Mouse (Mus musculus): ENCODE measurements around the gene Trim72. TPM values are rescaled to one million over a fixed set of nuclear protein-coding genes. Genes with fewer than 3 reads are reported as not detected.
A peak's percentile ranks its signal among the peaks of the same experiment; 100 is the strongest.

Trim72 gene
- polyA plus RNA-seq (2014; fragmentation: Nextera tagmentation; extraction: Ambion mirVana) = not detected in 2 replicates

DNA sequence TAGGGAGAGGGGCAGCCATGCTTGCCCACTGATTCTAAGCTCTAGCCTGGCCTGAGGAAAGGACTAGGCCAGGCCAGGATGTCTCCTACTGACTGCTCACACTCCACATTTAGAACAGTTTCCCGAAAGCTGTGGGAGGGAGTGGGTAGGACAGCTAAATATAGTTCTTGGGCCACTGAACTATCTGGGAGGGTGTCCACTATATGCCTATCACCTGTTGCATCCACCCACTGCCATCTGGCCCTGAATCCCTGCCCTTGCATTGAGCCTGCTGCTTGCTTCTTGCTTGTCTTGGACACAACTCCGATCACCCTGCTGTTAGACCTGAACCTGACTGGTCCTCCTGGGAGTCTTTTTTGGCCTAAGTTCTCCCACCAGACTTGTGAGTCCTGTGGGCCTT lies at the start of gene Trim72:
Gene Trim72 (plus strand): TSS at position 262 of the 400 bp plus-strand sequence.
- 77% methylated on average over 2 of the region's 2 CpGs for WGBS
- peak within 1 kb of the TSS; percentile 52 for H3K4me2 ChIP-seq
- 0 out of 2 replicates have a peak, but pooled peaks cover 4% of the 10 kb centered on the region for H3K4me1 ChIP-seq (ENCODE audit: insufficient read depth)
- peak within 1 kb of the TSS; percentile 27; the same call in 1 of the 2 replicates for H3K9ac ChIP-seq
- H3K27ac ChIP-seq (ENCODE audit: low read depth) = peak within 1 kb of the TSS; percentile 81
- H3K36me3 ChIP-seq (ENCODE audit: insufficient read depth) = no peaks in the 10 kb centered on the region
- ATAC-seq (ENCODE audit: insufficient read depth) (no peak), DNase-seq (no peak)
- peak within 1 kb of the TSS; percentile 9; the same call in 1 of the 2 replicates for H3K4me3 ChIP-seq (ENCODE audit: low read depth, low read length)
- H3K9me3 ChIP-seq (ENCODE audit: low read depth, low read length) = no peaks in the 10 kb centered on the region
- TF ChIP-seq CTCF (IDR thresholded peaks at IDR 0.05; ENCODE audit: low read depth) = no peak
- H3K27me3 ChIP-seq (ENCODE audit: insufficient read depth, low read length) = 0 out of 2 replicates have a peak, but pooled peaks cover 7% of the 10 kb centered on the region

DNA sequence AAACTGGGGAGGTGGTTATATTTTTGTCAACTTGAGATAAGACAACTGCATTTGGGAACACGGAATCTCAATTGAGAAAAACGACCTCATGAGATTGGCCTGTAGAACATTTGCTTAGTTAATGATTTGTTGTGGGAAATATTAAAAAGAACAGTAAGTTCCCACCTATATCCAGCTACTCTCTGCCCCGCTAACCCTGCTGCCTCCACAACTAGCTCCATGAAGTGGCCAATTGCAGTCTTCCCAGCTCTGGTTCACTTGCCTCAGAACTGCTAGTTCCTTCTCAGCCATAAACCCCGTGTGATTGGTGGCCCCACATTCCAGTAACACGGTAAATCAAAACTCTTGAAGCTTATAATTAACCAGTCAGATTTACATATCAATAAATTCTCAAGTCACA lies 44.4 kb upstream of the Trim72 start:
- no peaks in the 10 kb centered on the region for H3K9me3 ChIP-seq (ENCODE audit: low read depth, low read length)
- no peak for ATAC-seq (ENCODE audit: insufficient read depth)
- no peak for DNase-seq
- 48% methylated on average over 5 of the region's 5 CpGs for WGBS
- no peaks in the 10 kb centered on the region for H3K4me1 ChIP-seq (ENCODE audit: insufficient read depth)
- no peak for TF ChIP-seq CTCF (IDR thresholded peaks at IDR 0.05; ENCODE audit: low read depth)
- no peak overlapping the region for H3K27ac ChIP-seq (ENCODE audit: low read depth)
- no peaks in the 10 kb centered on the region for H3K36me3 ChIP-seq (ENCODE audit: insufficient read depth)
- H3K9ac ChIP-seq = no peak overlapping the region
- no peak overlapping the region for H3K4me2 ChIP-seq
- no peaks in the 10 kb centered on the region for H3K27me3 ChIP-seq (ENCODE audit: insufficient read depth, low read length)
- no peak overlapping the region for H3K4me3 ChIP-seq (ENCODE audit: low read depth, low read length)

DNA sequence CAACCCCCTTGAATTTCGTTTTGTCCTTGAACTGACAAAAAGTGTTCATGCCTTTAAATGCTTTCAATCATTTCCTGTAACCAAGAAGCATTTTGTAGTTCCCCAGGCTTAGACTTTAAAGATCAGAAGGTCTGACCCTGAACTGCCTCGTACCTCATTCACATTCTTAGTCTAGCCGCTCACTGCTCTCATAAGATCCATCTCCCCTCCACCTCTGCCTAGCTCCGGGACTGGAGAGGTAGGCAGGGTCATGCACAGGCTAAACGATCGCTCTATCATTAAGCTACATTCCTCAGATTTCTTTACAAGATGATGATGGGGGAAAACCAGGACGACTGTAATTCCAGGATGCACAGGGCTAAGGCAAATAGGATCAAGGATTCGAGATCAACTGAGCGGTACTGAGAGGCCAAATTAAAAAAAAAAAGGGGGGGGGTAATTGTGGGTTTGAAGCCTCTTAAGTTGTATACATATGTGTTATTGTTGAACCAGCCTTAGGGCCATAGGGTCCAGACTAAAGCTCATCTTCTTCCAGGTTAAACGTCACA lies 37.3 kb upstream of the Trim72 start:
- ATAC-seq (ENCODE audit: insufficient read depth) = no peak
- peak overlapping the region; percentile 99 for H3K27ac ChIP-seq (ENCODE audit: low read depth)
- H3K4me2 ChIP-seq = peak overlapping the region; percentile 72
- peak overlapping the region; percentile 96 for H3K4me3 ChIP-seq (ENCODE audit: low read depth, low read length)
- peak; percentile 40 for DNase-seq
- H3K4me1 ChIP-seq (ENCODE audit: insufficient read depth) = peaks cover 7% of the 10 kb centered on the region; the same call in 1 of the 2 replicates
- no peaks in the 10 kb centered on the region for H3K9me3 ChIP-seq (ENCODE audit: low read depth, low read length)
- 4% methylated on average over 10 of the region's 10 CpGs for WGBS
- H3K9ac ChIP-seq = peak overlapping the region; percentile 99
- peaks cover 21% of the 10 kb centered on the region for H3K36me3 ChIP-seq (ENCODE audit: insufficient read depth)
- TF ChIP-seq CTCF (IDR thresholded peaks at IDR 0.05; ENCODE audit: low read depth) = no peak
- no peaks in the 10 kb centered on the region for H3K27me3 ChIP-seq (ENCODE audit: insufficient read depth, low read length)

DNA sequence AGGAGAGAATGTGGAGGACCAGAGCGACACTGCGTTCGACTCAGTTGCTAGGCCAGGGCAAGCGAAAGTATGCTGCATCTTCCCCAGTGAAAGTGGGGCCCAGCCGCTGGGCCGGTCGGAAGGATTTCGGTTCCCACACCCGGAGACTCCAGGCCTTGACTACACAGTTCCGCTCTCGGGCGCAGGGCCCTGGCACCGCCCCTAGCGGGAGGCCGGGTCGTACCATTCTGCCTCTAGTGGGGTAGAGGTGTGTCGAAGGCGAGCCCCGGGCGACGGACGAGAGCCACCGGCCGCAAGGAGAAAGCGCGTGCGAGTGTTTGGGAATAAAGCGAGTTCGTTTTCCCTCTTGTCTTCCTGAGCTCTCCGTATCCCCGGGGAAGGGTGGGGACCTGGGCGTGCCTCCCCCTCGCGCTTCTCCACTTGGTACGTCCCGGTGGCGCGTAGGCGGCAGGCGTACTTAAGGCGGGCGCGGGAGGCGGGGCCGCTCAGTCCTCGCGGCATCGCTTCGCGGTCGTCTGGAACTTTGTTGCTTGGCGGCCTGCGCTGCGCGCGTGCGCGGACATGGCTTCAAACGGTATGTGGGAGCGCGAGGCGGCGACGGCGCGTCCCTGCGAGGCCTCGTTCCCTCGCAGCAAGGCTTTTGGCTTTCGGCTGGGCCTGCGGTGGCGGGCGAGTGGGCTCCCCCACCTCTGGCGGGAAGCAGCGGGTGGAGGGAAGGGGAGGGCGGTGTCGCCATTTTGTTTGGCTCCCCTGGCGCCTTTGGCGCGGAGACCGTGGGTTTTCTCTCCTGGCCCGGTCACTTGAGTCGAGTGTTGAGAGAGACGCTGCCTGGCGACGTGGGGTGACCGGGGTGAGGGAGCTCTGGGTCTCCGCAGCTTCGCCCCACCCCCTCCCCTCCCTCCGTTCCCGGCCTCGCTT lies 36.5 kb upstream of the Trim72 start, which contains the start of gene Fus:
Gene Fus (plus strand): TSS at position 454 of the 918 bp plus-strand sequence.
- H3K9me3 ChIP-seq (ENCODE audit: low read depth, low read length) = no peaks in the 10 kb centered on the region
- ATAC-seq (ENCODE audit: insufficient read depth) (peak; percentile 95), DNase-seq (peak; percentile 96)
- peak within 1 kb of the TSS; percentile 87 for H3K4me2 ChIP-seq
- peaks cover 7% of the 10 kb centered on the region; the same call in 1 of the 2 replicates for H3K4me1 ChIP-seq (ENCODE audit: insufficient read depth)
- H3K4me3 ChIP-seq (ENCODE audit: low read depth, low read length) = peak within 1 kb of the TSS; percentile 96
- peak within 1 kb of the TSS; percentile 99 for H3K9ac ChIP-seq
- peak; percentile 42 for TF ChIP-seq CTCF (IDR thresholded peaks at IDR 0.05; ENCODE audit: low read depth)
- WGBS = under 1% methylated on average over 83 of the region's 92 CpGs
- peaks cover 29% of the 10 kb centered on the region for H3K36me3 ChIP-seq (ENCODE audit: insufficient read depth)
- H3K27me3 ChIP-seq (ENCODE audit: insufficient read depth, low read length) = no peaks in the 10 kb centered on the region
- peak within 1 kb of the TSS; percentile 99 for H3K27ac ChIP-seq (ENCODE audit: low read depth)

DNA sequence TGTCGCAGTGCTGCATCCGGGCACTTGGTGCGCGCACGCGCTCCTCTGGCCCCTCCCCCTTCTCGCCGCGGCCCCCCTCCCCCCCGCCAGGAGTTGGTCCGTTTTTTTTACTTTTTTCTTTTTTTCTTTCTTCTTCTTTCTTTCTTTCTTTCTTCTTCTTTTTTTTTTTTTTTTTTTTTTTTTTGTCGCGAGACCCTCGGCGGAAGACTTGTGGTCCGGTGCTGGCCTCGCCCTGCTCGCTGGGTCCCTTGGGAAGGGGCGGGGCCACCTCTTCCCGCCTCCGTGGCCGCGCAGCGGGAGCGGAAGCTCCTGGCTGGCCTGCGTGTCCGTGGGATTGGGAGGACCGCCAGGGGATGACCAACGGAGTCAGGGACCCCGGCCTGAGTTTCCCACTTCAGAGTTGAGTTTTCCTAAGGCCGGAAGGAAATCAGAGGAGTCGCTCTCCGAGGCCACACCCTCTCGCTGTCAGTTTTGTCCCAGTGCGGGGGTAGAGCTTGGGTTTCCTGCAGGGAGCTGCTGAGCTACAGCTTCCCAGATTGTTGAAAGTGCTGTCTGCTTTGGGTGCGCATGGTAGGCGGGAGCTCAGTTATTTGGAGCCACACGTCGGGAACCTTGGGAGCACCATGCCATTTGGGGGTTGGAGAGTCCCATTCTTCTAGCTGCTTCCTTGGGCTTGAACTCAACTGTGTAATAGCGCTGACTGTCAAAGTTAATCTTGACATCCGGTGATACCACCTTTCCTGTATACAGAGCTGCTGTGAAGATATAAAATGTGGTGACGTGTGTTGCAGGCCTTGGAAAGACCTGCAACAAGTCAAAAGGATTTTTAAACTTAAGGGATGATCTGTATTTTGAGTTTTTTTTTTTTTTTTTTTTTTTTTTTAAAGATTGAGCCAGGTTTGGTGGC lies 35.6 kb upstream of the Trim72 start:
- peak overlapping the region; percentile 99 for H3K27ac ChIP-seq (ENCODE audit: low read depth)
- H3K9ac ChIP-seq = peak overlapping the region; percentile 99
- peaks cover 39% of the 10 kb centered on the region for H3K36me3 ChIP-seq (ENCODE audit: insufficient read depth)
- H3K4me1 ChIP-seq (ENCODE audit: insufficient read depth) = peaks cover 7% of the 10 kb centered on the region; the same call in 1 of the 2 replicates
- H3K4me2 ChIP-seq = peak overlapping the region; percentile 87
- DNase-seq (peak; percentile 86), ATAC-seq (ENCODE audit: insufficient read depth) (peak; percentile 43; the same call in 1 of the 2 replicates)
- TF ChIP-seq CTCF (IDR thresholded peaks at IDR 0.05; ENCODE audit: low read depth) = no peak
- peak overlapping the region; percentile 96 for H3K4me3 ChIP-seq (ENCODE audit: low read depth, low read length)
- under 1% methylated on average over 42 of the region's 42 CpGs for WGBS
- H3K27me3 ChIP-seq (ENCODE audit: insufficient read depth, low read length) = no peaks in the 10 kb centered on the region
- no peaks in the 10 kb centered on the region for H3K9me3 ChIP-seq (ENCODE audit: low read depth, low read length)

DNA sequence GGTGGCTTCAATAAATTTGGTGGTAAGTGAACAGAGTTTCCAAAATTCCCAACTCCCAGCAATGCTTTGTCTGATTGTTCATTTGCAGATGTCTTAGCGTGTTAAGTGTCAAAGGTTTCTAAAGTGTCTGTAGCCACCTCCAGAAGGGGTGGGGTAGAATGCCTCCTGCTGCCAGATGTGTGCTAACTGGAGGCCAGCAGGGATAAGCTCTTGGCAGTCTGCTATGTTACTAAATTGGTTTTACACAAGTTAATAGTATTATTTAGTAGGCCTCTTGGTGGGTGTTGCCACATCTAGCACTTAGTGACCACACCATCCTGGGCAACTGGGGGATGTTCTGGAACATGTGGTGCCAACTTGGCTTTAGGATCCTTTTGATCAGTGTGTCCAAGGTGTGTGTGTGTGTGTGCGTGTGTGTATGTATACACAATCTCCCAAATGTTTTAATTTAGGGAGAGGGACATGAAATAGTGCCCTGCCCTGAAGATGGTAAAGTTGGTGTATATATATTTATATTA lies 29.3 kb upstream of the Trim72 start:
- no peak for TF ChIP-seq CTCF (IDR thresholded peaks at IDR 0.05; ENCODE audit: low read depth)
- Histone ChIP-seq H3K36me3 (ENCODE audit: insufficient read depth) (peaks cover 99% of the 10 kb centered on the region), H3K9me3 (ENCODE audit: low read depth, low read length) (no peaks in the 10 kb centered on the region), H3K4me2 (no peak overlapping the region), H3K4me1 (ENCODE audit: insufficient read depth) (no peaks in the 10 kb centered on the region), H3K27ac (ENCODE audit: low read depth) (no peak overlapping the region), H3K9ac (no peak overlapping the region), H3K4me3 (ENCODE audit: low read depth, low read length) (no peak overlapping the region), H3K27me3 (ENCODE audit: insufficient read depth, low read length) (no peaks in the 10 kb centered on the region)
- DNase-seq (no peak), ATAC-seq (ENCODE audit: insufficient read depth) (no peak)
- WGBS = 85% methylated on average over 2 of the region's 2 CpGs
